Mouse (Mus musculus) adrenal gland, adult 2 months (tissue): Measurements from ENCODE around the gene Gm45711. TPM values are rescaled to one million over a fixed set of nuclear protein-coding genes. Genes with fewer than 3 reads are reported as not detected.
A peak's percentile ranks its signal among the peaks of the same experiment; 100 is the strongest.
"Not testable (repeated sequence)": the region's sequence is repeated elsewhere in the genome, so short reads cannot be mapped to it uniquely, and the experiment has no call there.

Source experiments
- DNase-seq: peaks from one replicate; pipeline ENCODE4 v3.0.0; 2021
- polyA plus RNA-seq: library from polyadenylated mRNA; depleted of rRNA; stranded (reverse); fragments of >200 nt; gene quantifications from 2 replicates; pipeline ENCODE4 v1.2.3, GENCODE M21; 2012
- total RNA-seq, 2 experiments: library from RNA; stranded (reverse); gene quantifications; 2 replicates each; pipeline ENCODE4 v1.2.3; 2021

Gm45711 gene
- total and polyA plus RNA-seq, 3 experiments = 0.23 to 0.52 TPM; not detected in 1

DNA sequence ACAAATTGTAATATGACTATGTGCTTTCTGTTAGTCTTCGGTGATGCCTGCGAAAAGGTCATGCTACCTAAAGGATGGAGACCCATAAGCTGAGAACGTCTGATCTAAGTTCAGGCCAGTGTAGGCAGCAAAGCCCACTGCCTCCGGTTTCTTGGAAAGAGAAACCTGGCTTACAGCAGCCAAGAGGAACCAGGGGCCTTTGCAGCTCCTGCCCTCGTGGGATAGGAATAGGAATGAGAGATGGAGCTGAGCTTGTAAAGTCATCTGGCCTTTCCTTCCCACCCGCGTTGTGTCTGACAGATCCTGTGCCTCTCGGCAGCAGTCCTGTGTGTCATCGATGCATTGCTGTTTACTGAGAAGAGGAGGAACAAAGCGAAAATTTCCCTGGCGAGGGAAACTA, 11.4 kb upstream of the Gm45711 start, which contains the start of gene Gm11020:
Gm11020 (plus strand) TSS at position 301 of the 400 bp plus-strand sequence.
- not testable (repeated sequence) for DNase-seq

GRCm38 (mm10) chr8:104313311-104313710, 3.4 kb upstream of the Gm45711 start:
- DNase-seq = no peak

DNA sequence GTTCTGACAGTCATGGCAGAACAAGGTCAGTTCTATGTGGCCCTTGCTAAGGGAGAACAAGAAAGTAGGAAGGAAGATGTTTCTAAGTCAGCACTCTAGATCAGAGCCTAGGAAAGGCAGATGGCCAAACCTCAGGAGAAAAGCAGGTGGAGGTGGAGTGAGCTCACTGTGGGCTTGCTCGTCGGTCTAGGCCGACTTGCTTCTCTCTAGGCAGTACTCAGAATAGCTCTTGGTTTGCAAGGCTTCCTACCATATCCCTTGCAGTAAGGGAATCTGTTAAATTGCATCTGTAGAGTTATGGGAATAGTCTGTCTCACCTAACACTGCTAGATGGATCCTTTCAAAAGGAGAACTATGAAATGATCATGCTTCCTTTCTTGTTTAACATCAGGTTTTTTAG, 2.1 kb upstream of the Gm45711 start:
- DNase-seq = not testable (repeated sequence)

DNA sequence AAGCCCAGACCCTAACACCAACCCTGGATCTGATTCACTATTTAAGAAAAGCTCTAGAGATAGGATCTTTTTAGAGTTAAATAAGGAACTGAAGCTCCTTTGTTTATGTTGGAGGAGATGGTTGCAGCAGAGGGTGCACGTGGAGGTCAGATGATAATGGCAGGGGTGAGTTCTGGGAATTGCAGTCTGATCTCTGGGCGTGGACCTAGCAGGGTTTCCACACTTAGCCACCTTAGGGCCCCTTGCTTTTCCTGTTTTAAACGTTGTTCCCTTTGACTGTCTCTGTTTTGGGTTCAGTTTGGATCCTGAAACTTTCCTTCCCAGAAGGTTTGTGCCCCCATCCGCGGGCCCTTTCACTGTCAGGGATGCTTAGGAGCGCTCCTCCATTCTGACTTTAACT, 1.5 kb downstream of the Gm45711 start:
- DNase-seq = not testable (repeated sequence)

DNA sequence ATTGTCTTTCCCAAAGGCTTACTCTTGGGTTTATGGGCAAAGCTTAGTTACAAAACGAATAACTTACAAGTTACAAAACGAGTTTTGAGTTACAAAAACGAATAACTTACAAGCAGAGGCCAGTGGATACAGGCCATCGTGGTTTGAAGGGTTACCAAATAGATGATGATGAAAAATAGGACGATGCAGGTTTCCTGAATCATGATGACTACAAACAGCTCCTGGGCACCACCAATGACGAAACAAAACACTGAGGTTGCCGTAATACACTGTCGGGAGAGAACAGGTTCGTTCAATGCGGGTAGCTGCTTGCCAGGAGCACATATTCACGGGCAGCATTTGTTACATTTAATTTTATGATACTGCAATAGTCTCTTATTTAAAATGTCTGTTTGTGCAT, 4.9 kb downstream of the Gm45711 start:
- DNase-seq = no peak

- not testable (repeated sequence) for DNase-seq
Measured at GRCm38 (mm10) chr8:104302536-104302935, 7.3 kb downstream of the Gm45711 start.

DNA sequence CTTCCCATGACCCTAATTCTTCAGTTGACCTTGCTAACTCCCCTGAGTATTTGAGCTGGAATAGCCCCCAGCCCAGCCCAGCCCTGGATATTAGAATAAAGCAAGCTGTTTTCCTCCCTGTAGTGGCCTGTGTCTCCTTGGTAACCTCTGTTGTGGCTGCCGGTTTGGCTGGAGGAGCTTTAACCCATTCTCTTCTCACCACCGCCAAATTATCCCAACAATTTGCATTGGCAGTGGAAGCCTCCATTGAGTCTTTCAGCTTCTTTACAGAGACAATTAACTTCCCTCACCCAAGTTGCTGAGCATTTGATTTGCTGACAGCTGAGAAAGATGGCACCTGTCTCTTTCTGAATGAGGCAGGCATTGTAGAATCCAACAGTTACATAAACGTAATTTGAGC, 8.3 kb downstream of the Gm45711 start:
- DNase-seq = not testable (repeated sequence)

GRCm38 (mm10) chr8:104294396-104294795, 15.5 kb downstream of the Gm45711 start:
- DNase-seq = no peak

GRCm38 (mm10) chr8:104293081-104293480, 16.8 kb downstream of the Gm45711 start, which contains the start of gene Cmtm2a:
Cmtm2a (minus strand) TSS chr8:104293181.
- not testable (repeated sequence) for DNase-seq

DNA sequence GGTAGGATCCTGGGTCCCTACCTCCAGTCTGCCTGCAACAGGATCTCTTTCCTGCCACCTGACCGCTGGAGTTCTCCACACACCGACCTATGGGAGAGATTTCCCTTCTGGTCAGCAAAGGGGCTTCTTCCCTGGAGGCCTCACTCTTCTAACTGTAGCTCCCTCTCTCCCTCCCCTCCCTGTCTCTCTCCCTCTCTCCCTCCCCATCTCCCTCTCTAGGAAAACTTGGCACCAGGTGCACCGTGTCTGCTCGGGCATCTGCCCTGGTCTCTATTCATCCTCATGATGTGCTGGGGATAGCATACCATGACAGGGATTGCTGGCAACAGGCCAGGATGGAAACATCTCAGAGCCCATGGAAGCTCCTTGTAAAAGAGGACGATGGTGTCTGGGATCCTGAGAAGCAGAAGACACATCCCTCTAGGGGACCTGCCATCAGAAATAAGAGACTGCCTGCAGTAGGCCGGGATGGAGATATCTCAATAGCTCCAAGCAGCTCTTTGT, 40.9 kb downstream of the Gm45711 start:
- no peak for DNase-seq

GRCm38 (mm10) chr8:104268368-104268767, 41.5 kb downstream of the Gm45711 start:
- DNase-seq = no peak

DNA sequence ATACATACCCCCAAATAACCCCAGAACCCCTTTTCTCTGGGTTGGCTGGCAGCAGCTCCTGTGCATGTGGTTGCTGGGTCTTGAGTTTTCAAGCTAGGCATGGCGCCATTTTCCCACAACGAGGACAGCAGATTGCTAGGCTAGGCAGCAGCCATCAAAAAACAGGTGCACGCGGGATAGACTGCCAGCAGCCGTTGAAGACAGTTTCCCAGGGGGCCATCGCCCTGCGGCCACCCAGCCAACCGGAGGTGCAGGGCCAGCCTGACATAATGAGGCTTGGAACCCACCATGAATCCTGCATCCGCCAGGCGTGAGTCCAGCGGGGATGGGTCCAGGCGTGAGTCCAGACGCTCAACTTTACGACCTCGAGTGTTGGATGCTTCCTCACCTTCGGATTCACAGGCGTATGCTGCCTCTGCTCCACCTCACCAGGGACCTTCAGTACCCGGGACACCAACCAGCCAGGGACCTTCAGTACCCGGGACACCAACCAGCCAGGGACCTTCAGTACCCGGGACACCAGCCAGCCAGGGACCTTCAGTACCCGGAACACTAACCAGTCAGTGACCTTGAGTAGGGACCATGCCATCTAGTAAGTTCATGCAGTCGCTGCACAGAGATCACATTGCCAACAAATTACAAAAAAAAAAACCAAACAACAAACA, 45.5 kb downstream of the Gm45711 start:
- DNase-seq = peak; percentile 63

DNA sequence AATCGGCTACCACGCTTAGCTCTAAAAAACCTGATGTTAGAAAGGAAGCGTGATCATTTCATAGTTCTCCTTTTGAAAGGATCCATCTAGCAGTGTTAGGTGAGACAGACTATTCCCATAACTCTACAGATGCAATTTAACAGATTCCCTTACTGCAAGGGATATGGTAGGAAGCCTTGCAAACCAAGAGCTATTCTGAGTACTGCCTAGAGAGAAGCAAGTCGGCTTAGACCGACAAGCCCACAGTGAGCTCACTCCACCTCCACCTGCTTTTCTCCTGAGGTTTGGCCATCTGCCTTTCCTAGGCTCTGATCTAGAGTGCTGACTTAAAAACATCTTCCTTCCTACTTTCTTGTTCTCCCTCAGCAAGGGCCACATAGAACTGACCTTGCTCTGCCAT, 48.1 kb downstream of the Gm45711 start:
- DNase-seq = not testable (repeated sequence)

GRCm38 (mm10) chr8:104253016-104253415, 56.9 kb downstream of the Gm45711 start:
- no peak for DNase-seq

DNA sequence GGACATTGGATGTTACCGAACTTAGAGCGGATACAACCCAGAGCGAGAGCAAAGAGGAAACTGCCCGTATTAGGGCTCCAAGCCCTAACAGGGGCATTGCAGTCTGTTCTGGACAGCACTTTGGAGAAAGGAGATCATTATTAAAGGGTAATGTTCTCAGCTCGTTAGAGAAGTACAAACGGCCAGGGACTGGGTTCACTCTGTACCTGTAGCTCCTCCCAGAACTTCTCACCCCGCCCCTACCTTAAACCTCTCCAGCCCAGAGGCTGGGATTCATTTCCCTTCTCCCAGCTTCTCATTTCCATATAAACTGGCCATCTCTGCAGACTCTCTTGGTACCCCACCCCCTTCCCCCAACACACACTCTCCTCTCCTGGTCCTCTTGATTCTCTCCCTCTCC, 58.4 kb downstream of the Gm45711 start:
- peak; percentile 33 for DNase-seq

- peak; percentile 92 for DNase-seq
Measured at GRCm38 (mm10) chr8:104250439-104251367, 59.2 kb downstream of the Gm45711 start, which contains the start of gene Cklf. Cklf (plus strand) TSS chr8:104250861.

- DNase-seq = no peak
Measured at GRCm38 (mm10) chr8:104249442-104249996, 60.4 kb downstream of the Gm45711 start.

DNA sequence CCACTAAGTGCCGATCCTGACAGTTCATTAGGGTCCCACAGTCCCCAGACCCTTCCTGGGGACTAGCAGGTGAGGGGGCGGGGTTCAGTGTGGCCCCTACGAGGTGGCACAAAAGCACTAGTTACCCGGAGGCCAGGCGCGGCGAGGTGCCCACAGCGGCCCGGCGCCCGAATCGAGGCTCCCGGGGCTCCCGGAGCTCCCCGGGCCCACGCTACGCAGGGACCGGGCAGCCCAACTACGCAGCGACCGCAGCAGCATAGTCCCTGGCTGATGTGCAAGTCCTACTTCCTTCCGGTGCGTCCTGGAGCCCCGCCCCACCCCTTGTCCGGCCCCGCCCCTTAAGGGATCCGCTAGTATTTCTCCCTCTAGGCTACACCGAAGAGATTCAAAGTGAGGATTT, 61.6 kb downstream of the Gm45711 start, which contains the start of gene Tk2:
Tk2 (minus strand) TSS at position 283 of the 400 bp plus-strand sequence.
- DNase-seq = peak; percentile 89

DNA sequence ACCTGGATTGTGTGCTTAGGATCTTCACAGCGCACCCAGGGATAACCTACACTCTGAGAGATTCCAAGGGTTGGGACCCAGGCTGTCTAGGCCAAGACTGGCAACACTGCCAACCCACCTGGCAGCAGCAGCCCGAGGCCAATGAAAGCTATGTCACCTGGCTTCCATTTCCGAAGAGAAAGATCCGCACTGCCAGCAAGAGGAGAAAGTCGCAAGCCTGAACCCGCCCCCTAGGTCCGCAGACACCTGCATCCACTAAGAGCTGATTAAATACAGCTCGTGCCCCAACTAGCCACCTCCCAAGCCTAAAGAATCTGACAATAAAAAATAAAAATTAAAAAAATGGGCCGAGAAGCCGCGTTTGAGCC, 62.0 kb downstream of the Gm45711 start:
- no peak for DNase-seq

GRCm38 (mm10) chr8:104247054-104247907, 62.6 kb downstream of the Gm45711 start:
- DNase-seq = peak; percentile 33

GRCm38 (mm10) chr8:104246621-104247020, 63.3 kb downstream of the Gm45711 start:
- DNase-seq = no peak
